Mouse (Mus musculus) midbrain, embryonic 10.5 days (tissue): Measurements from ENCODE around the gene Tectb. TPM values are rescaled to one million over a fixed set of nuclear protein-coding genes. Genes with fewer than 3 reads are reported as not detected.
"Not testable (repeated sequence)": the region's sequence is repeated elsewhere in the genome, so short reads cannot be mapped to it uniquely, and the experiment has no call there.

ENCODE experiments used
- DNase-seq: peaks from one replicate; pipeline ENCODE4 v3.0.0-alpha.2; 2017; ENCODE audit warnings: low spot score
- H3K27ac ChIP-seq: fragments of 300-500 bp; sonication (generic); replicated peaks from 2 replicates; pipeline ENCODE4 v1.5.1; 2016; ENCODE audit warnings: mild to moderate bottlenecking
- H3K27me3 ChIP-seq: fragments of 300-500 bp; sonication (generic); 2 replicates; pipeline ENCODE4 v1.6.1; 2016; ENCODE audit warnings: low read depth, mild to moderate bottlenecking; ENCODE audit not compliant: poor library complexity, severe bottlenecking
- H3K36me3 ChIP-seq: fragments of 300-500 bp; sonication (generic); 2 replicates; pipeline ENCODE4 v1.6.1; 2016; ENCODE audit warnings: mild to moderate bottlenecking, moderate library complexity
- H3K4me1 ChIP-seq: fragments of 300-500 bp; sonication (generic); 2 replicates; pipeline ENCODE4 v1.6.1; 2016
- H3K4me3 ChIP-seq: fragments of 300-500 bp; sonication (generic); 2 replicates; pipeline ENCODE4 v1.5.1; 2016; ENCODE audit warnings: mild to moderate bottlenecking, moderate library complexity
- H3K9me3 ChIP-seq: fragments of 300-500 bp; sonication (generic); replicated peaks from 2 replicates; pipeline ENCODE4 v1.6.1; 2016; ENCODE audit warnings: mild to moderate bottlenecking
- WGBS: fragments of 180-500 bp; shearing (Covaris S2); methylation state at CpG from one replicate; pipeline ENCODE4 v1.1.7; 2016; 5-methylcytosine and 5-hydroxymethylcytosine counted together
- polyA plus RNA-seq: library from polyadenylated mRNA; unstranded; fragments of >200 nt; fragmentation: Nextera tagmentation; extraction: Ambion mirVana; gene quantifications from 2 replicates; pipeline ENCODE4 v1.2.1, GENCODE M21; 2016

Gene Tectb
- polyA plus RNA-seq, 1 experiment from 2014 or later = not detected

DNA sequence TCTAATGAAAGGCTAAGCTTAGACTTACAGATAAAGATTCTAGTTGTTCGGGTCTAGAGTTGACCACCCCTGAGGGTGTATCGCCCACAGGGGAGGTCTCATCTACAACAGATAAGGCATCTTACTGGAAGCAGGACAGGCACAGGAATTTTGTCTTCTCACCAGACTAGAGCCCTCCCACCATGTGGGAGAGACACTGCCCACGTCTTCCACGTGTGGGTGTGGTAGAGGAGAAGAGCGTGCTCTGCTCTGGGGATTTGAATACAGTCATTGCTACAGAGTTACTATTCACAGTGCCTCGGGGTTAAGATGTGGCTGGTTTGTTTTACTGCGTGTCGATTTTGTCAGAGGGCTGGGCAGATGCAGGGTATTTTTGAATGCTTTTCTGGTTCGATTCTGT, 33.0 kb upstream of the Tectb start:
- 84% methylated on average over 9 of the region's 9 CpGs for WGBS
- H3K27ac ChIP-seq = peak overlapping the region; percentile 57
- H3K36me3 ChIP-seq = no peaks in the 10 kb centered on the region
- H3K4me3 ChIP-seq = no peak overlapping the region
- peaks cover 41% of the 10 kb centered on the region for H3K4me1 ChIP-seq
- H3K27me3 ChIP-seq = no peaks in the 10 kb centered on the region
- no peak for DNase-seq
- H3K9me3 ChIP-seq = peaks cover 5% of the 10 kb centered on the region; the same call in 1 of the 2 replicates

DNA sequence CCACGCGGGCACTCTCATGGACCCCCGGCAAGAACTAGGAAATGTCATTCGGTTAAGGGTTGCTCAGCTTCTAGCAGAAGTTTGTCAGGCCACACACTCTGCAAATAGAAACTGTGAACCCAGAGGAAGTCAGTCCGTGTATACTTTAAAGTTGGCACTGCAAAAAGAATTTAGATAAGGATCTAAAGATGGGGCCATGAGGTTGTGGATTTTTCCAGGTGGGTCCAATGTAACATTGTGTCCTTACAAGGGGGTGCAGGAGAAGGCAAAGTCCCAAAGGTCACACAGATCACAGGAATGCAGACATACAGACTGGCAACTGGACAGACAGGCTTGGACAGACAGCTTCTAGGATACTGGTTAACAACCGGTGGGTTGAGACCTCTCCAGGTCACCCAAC, 32.4 kb upstream of the Tectb start:
- H3K9me3 ChIP-seq = peaks cover 5% of the 10 kb centered on the region; the same call in 1 of the 2 replicates
- no peaks in the 10 kb centered on the region for H3K27me3 ChIP-seq
- peaks cover 36% of the 10 kb centered on the region for H3K4me1 ChIP-seq
- H3K4me3 ChIP-seq = no peak overlapping the region
- H3K27ac ChIP-seq = peak overlapping the region; percentile 57; the same call in 1 of the 2 replicates
- H3K36me3 ChIP-seq = no peaks in the 10 kb centered on the region
- no peak for DNase-seq
- WGBS = 92% methylated on average over 6 of the region's 6 CpGs

DNA sequence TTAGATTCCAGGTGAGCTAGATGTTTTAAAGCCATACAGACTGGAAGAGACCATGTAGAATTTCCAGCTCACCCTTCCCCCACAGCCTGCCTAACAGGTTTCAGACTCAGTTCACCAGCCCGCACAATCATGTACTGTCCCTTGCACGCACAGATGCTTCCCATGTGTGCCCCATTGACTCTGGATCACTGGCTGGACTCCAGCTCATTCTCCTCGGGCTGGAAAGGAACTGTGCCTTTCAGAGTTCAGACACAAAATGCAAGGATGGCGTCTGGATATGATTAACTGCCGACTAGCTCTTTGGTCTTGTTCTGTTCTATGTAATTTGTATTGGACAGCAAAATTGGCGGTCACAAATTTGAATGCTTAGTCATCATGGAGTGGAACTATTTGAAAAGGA, 30.9 kb upstream of the Tectb start:
- H3K27me3 ChIP-seq = no peaks in the 10 kb centered on the region
- peaks cover 20% of the 10 kb centered on the region for H3K4me1 ChIP-seq
- H3K36me3 ChIP-seq = no peaks in the 10 kb centered on the region
- DNase-seq = no peak
- H3K4me3 ChIP-seq = no peak overlapping the region
- no peak overlapping the region for H3K27ac ChIP-seq
- WGBS = 83% methylated on average over 6 of the region's 6 CpGs
- H3K9me3 ChIP-seq = peaks cover 5% of the 10 kb centered on the region; the same call in 1 of the 2 replicates

DNA sequence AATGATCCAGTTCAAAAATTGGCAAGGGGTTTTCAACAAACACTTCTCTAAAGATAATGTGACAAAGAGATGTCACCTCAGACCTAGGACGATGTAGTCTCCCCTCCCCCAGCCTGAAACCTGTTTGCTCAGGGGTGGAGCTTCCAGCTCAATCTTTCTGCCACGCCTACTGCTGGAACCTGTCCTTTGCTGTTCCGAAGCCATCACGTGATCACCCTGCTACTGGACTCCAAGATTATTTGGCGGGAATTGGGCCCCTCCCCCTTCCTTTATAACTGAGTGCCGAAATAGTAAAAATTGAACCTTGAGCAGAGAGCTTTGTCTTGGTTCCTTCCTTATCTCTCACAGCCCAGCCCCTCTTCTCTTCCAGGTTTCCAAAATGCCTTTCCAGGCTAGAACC, 28.3 kb upstream of the Tectb start:
- not testable (repeated sequence) for H3K27ac ChIP-seq, H3K4me3 ChIP-seq, DNase-seq, H3K4me1 ChIP-seq, H3K9me3 ChIP-seq, H3K27me3 ChIP-seq, H3K36me3 ChIP-seq
- 80% methylated on average over 6 of the region's 6 CpGs for WGBS

DNA sequence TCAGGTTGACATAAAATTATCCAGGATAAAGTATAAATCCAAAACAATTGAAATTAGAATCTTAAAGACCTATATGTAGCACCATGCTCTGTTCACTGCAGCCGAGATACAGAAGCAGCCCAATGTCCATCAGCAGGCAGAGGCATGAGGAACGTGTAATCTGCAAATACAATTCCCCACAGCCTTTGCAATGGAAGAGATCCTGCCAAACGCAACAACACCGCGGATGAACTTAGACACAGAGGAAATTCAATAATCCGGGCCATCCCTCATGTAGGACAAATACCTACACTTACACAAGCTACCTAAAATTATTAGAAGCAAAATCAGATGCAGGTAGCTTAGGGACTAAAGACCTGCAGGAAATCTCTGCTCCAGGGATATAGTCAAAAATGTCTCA, 27.6 kb upstream of the Tectb start:
- H3K27ac ChIP-seq = no peak overlapping the region
- H3K4me1 ChIP-seq = no peaks in the 10 kb centered on the region
- H3K27me3 ChIP-seq = no peaks in the 10 kb centered on the region
- WGBS = 93% methylated on average over 6 of the region's 6 CpGs
- peaks cover 5% of the 10 kb centered on the region; the same call in 1 of the 2 replicates for H3K9me3 ChIP-seq
- H3K36me3 ChIP-seq = no peaks in the 10 kb centered on the region
- H3K4me3 ChIP-seq = no peak overlapping the region
- DNase-seq = no peak

DNA sequence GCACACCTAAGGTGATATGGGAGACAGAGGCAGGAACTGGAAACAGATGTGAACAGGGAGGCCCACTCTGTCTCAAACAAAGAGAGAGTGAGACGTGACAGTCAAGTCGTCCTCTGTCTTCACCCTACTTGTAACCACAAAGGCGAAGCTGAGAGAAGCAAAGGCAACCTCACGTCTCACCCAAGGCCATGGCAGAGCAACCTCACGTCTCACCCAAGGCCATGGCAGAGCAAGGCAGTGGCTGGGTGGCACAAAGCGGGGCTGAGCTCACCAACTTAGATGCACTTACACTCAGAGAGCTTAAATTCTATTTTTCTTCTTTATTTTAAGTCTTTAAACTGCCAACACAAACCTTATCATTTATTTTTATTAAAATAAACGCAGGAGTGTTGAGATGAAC, 23.5 kb upstream of the Tectb start:
- WGBS = 83% methylated on average over 7 of the region's 7 CpGs

DNA sequence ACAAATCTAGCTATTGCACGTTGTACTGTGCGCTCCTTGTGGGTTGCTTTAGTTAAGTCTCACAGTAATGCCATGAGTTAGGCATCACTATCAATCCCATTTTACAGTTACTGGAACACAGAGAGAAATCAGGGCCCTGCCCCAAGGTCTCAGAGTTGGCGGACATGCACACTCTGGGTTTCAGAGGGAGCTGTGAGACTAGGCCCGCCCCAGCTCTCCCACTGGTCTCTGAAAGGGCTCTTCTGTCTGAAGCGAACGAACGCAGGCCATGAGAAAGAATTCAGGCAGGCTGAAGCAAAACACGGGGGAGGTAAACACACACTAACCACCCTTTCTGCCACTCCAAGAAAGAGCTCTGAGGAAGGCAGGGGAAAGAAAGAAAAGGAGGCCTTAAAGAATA, 21.9 kb upstream of the Tectb start:
- peak overlapping the region; percentile 30; the same call in 1 of the 2 replicates for H3K27ac ChIP-seq
- no peaks in the 10 kb centered on the region for H3K36me3 ChIP-seq
- peaks cover 5% of the 10 kb centered on the region for H3K4me1 ChIP-seq
- no peak overlapping the region for H3K4me3 ChIP-seq
- 71% methylated on average over 8 of the region's 8 CpGs for WGBS
- no peaks in the 10 kb centered on the region for H3K9me3 ChIP-seq
- no peak for DNase-seq
- no peaks in the 10 kb centered on the region for H3K27me3 ChIP-seq

More for the DNA sequence above, 23.5 kb upstream of the Tectb start:
- Histone ChIP-seq H3K27ac (no peak overlapping the region), H3K9me3 (no peaks in the 10 kb centered on the region), H3K27me3 (no peaks in the 10 kb centered on the region), H3K4me3 (no peak overlapping the region), H3K36me3 (no peaks in the 10 kb centered on the region), H3K4me1 (peaks cover under 1% of the 10 kb centered on the region; the same call in 1 of the 2 replicates)
- no peak for DNase-seq

DNA sequence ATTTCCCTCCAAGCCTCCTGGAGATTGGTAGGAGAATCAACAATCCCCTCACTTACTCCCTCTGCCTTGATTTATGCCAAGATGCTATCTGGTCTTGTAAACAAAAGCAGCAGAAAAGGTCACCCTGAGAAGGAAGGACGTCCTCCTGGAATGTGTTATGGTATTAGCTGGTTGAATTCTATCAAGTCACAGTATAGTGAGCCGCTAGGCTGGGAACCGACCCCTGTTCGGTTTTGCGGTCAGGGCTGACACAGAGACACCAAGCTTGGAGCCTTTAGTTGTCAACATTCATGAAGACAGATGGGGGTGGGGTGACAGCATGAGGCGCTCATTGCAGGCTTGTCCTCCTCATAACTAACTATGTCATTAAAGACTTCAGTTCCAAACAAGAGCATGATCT, 20.7 kb upstream of the Tectb start:
- Histone ChIP-seq H3K27ac (no peak overlapping the region), H3K36me3 (no peaks in the 10 kb centered on the region), H3K4me1 (peaks cover 5% of the 10 kb centered on the region), H3K4me3 (no peak overlapping the region), H3K9me3 (no peaks in the 10 kb centered on the region), H3K27me3 (no peaks in the 10 kb centered on the region)
- DNase-seq = no peak
- WGBS = 94% methylated on average over 6 of the region's 6 CpGs

DNA sequence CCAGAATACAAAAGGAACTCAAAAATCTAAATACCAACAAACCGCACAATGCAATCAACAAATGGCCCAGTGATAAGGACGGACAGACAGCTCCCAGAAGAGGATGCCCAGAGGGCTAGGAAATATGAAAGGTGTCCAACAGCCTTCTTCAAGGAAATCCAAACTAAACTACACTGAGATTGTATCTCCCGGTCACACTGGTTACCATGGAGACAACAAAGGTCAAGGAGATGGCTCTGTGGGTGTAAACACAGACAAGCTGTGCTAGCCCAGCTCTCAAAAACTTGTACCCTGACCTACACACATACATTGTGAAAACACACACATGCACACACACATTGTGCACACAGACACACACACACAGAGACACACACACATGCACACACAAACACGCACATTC, 18.3 kb upstream of the Tectb start:
- WGBS = 80% methylated on average over 4 of the region's 4 CpGs
- Histone ChIP-seq H3K4me1 (peaks cover 5% of the 10 kb centered on the region), H3K27ac (peak overlapping the region; percentile 34; the same call in 1 of the 2 replicates), H3K27me3 (no peaks in the 10 kb centered on the region), H3K36me3 (no peaks in the 10 kb centered on the region), H3K4me3 (no peak overlapping the region), H3K9me3 (no peaks in the 10 kb centered on the region)
- DNase-seq = no peak

DNA sequence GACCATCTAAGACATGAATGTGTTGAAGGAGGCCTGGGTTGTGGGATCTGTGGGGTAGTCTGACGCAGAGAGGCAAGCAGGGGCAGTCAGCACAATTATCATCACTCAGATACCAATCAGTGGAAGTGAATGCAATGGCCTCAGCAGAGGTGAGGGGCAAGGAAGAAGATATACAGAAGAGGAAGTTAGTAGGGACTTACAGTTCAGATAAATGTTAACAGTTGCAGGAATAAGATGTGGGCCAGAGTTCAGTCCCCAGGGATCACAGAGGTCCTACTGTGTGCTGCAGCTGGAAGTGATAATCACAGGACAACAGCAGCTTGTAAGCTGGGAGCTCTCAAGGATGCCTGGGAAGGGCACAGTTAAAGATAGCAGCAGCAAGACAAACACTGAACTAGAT, 16.4 kb upstream of the Tectb start:
- Histone ChIP-seq H3K9me3 (no peaks in the 10 kb centered on the region), H3K36me3 (no peaks in the 10 kb centered on the region), H3K27ac (no peak overlapping the region), H3K4me3 (no peak overlapping the region), H3K27me3 (no peaks in the 10 kb centered on the region), H3K4me1 (peaks cover 5% of the 10 kb centered on the region)
- DNase-seq = no peak
- 86% methylated on average over 1 of the region's 1 CpGs for whole genome bisulfite sequencing

DNA sequence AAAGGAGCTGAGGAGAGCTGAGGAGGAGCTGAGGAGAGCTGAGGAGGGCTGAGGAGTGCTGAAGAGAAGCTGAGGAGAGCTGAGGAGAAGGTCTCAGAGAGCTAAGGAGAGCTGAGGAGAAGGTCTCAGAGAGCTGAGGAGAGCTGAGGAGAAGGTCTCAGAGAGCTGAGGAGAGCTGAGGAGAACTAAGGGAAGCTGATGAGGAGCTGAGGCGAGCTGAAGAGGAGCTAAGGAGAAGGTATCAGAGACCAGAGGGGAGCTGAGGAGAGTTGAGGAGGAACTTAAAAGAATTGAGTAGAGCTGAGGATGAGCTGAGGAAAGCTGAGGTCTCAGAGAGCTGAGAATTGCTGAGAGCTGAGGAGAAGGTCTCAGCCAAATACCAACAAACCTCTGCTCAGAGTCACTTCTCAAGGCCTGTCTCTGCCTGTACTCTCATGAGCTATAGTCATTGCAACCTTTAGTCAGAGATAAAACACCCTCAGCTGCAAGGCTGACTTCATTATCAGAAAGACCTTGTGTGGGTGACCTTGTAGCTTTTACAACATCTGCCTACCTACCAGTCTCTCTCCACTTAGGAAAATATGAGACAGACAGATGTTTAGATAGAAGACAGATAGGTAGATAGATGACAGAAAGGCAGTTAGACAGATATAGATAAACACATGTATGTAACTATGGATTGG, 15.2 kb upstream of the Tectb start:
- H3K4me1 ChIP-seq = peaks cover 5% of the 10 kb centered on the region
- H3K4me3 ChIP-seq = no peak overlapping the region
- WGBS = 85% methylated on average over 1 of the region's 1 CpGs
- DNase-seq = no peak
- no peak overlapping the region for H3K27ac ChIP-seq
- H3K9me3 ChIP-seq = peaks cover 11% of the 10 kb centered on the region
- H3K27me3 ChIP-seq = no peaks in the 10 kb centered on the region
- H3K36me3 ChIP-seq = no peaks in the 10 kb centered on the region

DNA sequence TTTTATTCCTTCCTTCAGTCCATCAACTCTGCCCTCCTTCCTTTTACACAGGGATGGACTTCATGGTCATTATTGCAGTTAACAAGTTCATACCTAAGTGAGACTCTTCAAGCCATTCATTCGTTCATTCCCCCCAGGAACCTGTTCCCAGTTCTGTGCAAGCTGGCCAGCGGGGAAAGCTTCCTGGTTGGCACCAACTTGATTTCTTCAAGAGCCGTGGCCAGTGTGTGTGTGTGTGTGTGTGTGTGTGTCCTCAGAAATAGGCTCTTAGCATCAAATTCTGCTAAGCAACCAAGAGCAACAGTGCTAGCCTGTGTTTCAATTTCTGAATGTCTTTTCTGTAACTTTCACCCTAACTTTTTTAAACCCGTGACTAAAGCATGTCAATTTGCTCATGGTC, 14.6 kb upstream of the Tectb start:
- Histone ChIP-seq H3K4me1 (peaks cover 5% of the 10 kb centered on the region), H3K27me3 (no peaks in the 10 kb centered on the region), H3K4me3 (no peak overlapping the region), H3K36me3 (no peaks in the 10 kb centered on the region), H3K27ac (no peak overlapping the region), H3K9me3 (peaks cover 16% of the 10 kb centered on the region)
- WGBS = 86% methylated on average over 4 of the region's 4 CpGs
- DNase-seq = no peak

DNA sequence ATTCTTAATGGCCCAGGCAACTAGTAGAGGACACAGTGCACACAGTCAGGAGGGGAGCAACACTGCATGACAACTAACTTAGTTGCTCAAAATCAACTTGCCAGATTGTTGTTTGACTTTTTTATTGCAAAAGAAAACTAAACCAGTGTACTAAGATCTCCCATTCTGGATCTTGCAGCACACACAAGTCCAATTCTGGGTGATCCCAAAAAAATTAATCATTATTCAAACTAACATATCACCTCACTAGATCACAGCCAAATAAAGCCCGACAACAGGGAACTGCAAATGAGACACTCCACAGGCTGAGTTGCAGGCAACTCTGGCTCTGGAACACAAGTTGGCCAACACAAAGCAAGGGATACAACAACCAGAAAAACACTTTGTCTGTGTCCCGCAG, 13.8 kb upstream of the Tectb start:
- no peak overlapping the region for H3K27ac ChIP-seq
- H3K4me1 ChIP-seq = peaks cover 5% of the 10 kb centered on the region
- H3K36me3 ChIP-seq = no peaks in the 10 kb centered on the region
- H3K9me3 ChIP-seq = peaks cover 16% of the 10 kb centered on the region
- DNase-seq = no peak
- 92% methylated on average over 2 of the region's 2 CpGs for WGBS
- H3K27me3 ChIP-seq = no peaks in the 10 kb centered on the region
- no peak overlapping the region for H3K4me3 ChIP-seq
